Mouse (Mus musculus) midbrain, embryonic 13.5 days (tissue): ENCODE results near the gene Tmem88b. TPM values are rescaled to one million over a fixed set of nuclear protein-coding genes. Genes with fewer than 3 reads are reported as not detected.

ENCODE experiments used
- ATAC-seq: fragments of 200-750 bp; cut with Nextera tagmentation; 2 replicates; pipeline ENCODE4 v1.8.0; 2017; ENCODE audit warnings: mild to moderate bottlenecking, moderate TSS enrichment, moderate library complexity
- H3K27ac ChIP-seq: fragments of 300-500 bp; sonication (generic); 2 replicates; pipeline ENCODE4 v1.5.1; 2015; ENCODE audit warnings: inconsistent platforms, mild to moderate bottlenecking, moderate library complexity
- H3K27me3 ChIP-seq: fragments of 300-500 bp; sonication (generic); 2 replicates; pipeline ENCODE4 v1.6.1; 2015; ENCODE audit warnings: mild to moderate bottlenecking, inconsistent platforms
- H3K36me3 ChIP-seq: fragments of 300-500 bp; sonication (generic); 2 replicates; pipeline ENCODE4 v1.6.1; 2015; ENCODE audit warnings: mild to moderate bottlenecking, inconsistent platforms
- H3K4me1 ChIP-seq: fragments of 300-500 bp; sonication (generic); replicated peaks from 2 replicates; pipeline ENCODE4 v1.6.1; 2015; ENCODE audit warnings: inconsistent platforms
- H3K4me2 ChIP-seq: fragments of 300-500 bp; sonication (generic); replicated peaks from 2 replicates; pipeline ENCODE4 v1.6.1; 2015; ENCODE audit warnings: moderate library complexity, mild to moderate bottlenecking, inconsistent platforms
- H3K4me3 ChIP-seq: fragments of 300-500 bp; sonication (generic); replicated peaks from 2 replicates; pipeline ENCODE4 v1.5.1; 2015; ENCODE audit warnings: mild to moderate bottlenecking, inconsistent platforms
- H3K9ac ChIP-seq: fragments of 300-500 bp; sonication (generic); replicated peaks from 2 replicates; pipeline ENCODE4 v1.6.1; 2015; ENCODE audit warnings: mild to moderate bottlenecking, inconsistent platforms
- H3K9me3 ChIP-seq: fragments of 300-500 bp; sonication (generic); 2 replicates; pipeline ENCODE4 v1.6.1; 2016; ENCODE audit warnings: mild to moderate bottlenecking, inconsistent platforms
- WGBS: fragments of 180-500 bp; shearing (Covaris S2); methylation state at CpG from one replicate; pipeline ENCODE4 v1.1.7; 2015; 5-methylcytosine and 5-hydroxymethylcytosine counted together
- polyA plus RNA-seq: library from polyadenylated mRNA; unstranded; fragments of >200 nt; fragmentation: Nextera tagmentation; extraction: Ambion mirVana; gene quantifications from 2 replicates; pipeline ENCODE4 v1.2.1, GENCODE M21; 2015

Tmem88b gene
- polyA plus RNA-seq, 1 experiment from 2014 or later, result 0.58 TPM

DNA sequence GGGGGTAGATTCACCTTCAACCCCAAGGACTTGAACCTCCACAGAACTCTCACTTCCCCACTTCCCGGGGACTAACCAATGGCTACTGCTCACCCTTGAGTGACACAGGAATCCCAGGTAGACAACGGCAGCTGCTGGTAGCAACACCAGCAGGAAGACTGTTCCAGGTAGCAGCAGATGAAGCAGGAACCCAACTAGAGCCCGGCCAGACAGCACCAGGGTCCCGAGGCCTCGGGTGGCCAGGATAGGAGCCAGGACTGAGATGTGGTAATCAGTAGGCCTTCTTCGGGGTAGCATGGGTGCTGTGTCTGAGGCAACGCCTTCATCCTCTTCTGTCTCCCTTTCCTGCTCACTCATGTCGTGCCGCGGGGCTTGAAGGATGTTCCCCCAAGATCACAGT lies 428 bp downstream of the Tmem88b start:
- WGBS, result 80% methylated on average over 10 of the region's 10 CpGs
- H3K36me3 ChIP-seq, result no peaks in the 10 kb centered on the region
- no peaks in the 10 kb centered on the region for H3K9me3 ChIP-seq
- H3K27me3 ChIP-seq, result no peaks in the 10 kb centered on the region
- H3K4me2 ChIP-seq, result 0 out of 2 replicates have a peak overlapping the region, but pooled peaks have one; percentile 1
- no peak overlapping the region for H3K4me3 ChIP-seq
- H3K27ac ChIP-seq, result no peak overlapping the region
- peaks cover 12% of the 10 kb centered on the region; the same call in 1 of the 2 replicates for H3K4me1 ChIP-seq
- ATAC-seq, result no peak
- H3K9ac ChIP-seq, result no peak overlapping the region; the same call in 1 of the 2 replicates

DNA sequence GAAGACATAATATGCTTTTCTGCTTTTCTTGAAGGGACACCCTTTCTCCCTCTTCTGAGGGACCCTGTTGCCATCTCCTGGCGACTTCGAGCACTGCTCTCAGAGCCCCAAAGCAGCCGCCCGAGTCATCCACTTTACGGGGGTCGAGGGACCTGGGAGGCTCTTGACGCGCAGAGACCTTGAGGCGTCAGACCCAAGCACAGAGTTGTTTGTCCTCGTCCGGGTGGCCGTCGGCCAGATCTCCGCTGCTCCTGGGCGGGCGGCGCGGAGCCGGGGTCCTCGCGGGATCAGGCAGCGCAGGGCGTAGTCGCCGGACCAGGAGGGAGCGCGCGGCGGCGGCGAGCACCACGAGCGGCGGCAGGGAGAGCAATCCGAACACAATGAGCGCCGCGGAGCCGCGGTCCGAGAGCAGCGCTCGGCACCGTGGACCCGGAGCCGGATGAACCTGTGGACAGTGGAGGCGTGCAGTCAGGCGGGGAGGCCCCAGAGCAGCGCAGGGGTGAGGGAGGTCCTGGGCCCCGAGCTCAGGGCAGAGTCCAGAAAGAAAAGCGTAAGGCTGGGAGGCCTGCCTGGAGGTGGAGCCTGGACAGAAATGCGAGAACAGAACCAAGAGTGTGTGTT lies 1.5 kb downstream of the Tmem88b start:
- no peaks in the 10 kb centered on the region for H3K36me3 ChIP-seq
- H3K9ac ChIP-seq, result peak overlapping the region; percentile 88
- ATAC-seq, result peak; percentile 90
- under 1% methylated on average over 51 of the region's 52 CpGs for WGBS
- no peaks in the 10 kb centered on the region for H3K27me3 ChIP-seq
- H3K4me2 ChIP-seq, result peak overlapping the region; percentile 76
- H3K4me1 ChIP-seq, result peaks cover 12% of the 10 kb centered on the region; the same call in 1 of the 2 replicates
- H3K4me3 ChIP-seq, result peak overlapping the region; percentile 58
- no peaks in the 10 kb centered on the region for H3K9me3 ChIP-seq
- H3K27ac ChIP-seq, result peak overlapping the region; percentile 88

- Histone ChIP-seq H3K4me2 (peak overlapping the region; percentile 76), H3K4me3 (peak overlapping the region; percentile 58), H3K9me3 (no peaks in the 10 kb centered on the region), H3K36me3 (no peaks in the 10 kb centered on the region), H3K27me3 (no peaks in the 10 kb centered on the region), H3K9ac (peak overlapping the region; percentile 88), H3K4me1 (peaks cover 12% of the 10 kb centered on the region; the same call in 1 of the 2 replicates), H3K27ac (peak overlapping the region; percentile 88)
- peak; percentile 65 for ATAC-seq
- WGBS, result 41% methylated on average over 16 of the region's 16 CpGs
These were observed 2.1 kb downstream of the Tmem88b start for GRCm38 (mm10) chr4:155783486-155784080.

DNA sequence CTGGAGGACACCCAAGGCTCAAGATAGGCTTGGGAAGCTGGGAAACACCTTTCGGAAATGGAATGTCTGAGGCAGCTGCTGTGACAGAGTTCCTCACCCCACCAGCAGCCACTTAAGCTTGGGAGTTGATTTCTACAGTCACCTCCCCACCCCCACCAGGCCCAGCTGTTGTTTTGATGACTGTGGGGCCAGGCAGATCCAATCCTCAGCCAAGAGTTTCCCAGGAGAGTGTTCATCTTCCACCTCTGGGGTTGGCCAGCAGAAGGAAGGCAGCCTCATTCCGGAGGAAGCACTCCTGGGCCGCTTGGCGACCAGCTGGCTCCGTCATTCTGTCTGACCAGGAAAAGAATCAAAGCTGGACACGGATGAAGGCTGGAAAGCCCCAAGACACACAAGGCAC lies 4.8 kb downstream of the Tmem88b start:
- no peak overlapping the region for H3K27ac ChIP-seq
- H3K4me1 ChIP-seq, result peaks cover 12% of the 10 kb centered on the region; the same call in 1 of the 2 replicates
- no peak for ATAC-seq
- H3K4me2 ChIP-seq, result no peak overlapping the region
- H3K27me3 ChIP-seq, result peaks cover 1% of the 10 kb centered on the region
- no peaks in the 10 kb centered on the region for H3K36me3 ChIP-seq
- no peak overlapping the region for H3K4me3 ChIP-seq
- no peak overlapping the region for H3K9ac ChIP-seq
- no peaks in the 10 kb centered on the region for H3K9me3 ChIP-seq
- WGBS, result 34% methylated on average over 6 of the region's 6 CpGs

- H3K9ac ChIP-seq, result no peak overlapping the region
- H3K27me3 ChIP-seq, result peaks cover 15% of the 10 kb centered on the region
- 79% methylated on average over 4 of the region's 4 CpGs for WGBS
- H3K4me1 ChIP-seq, result peaks cover 16% of the 10 kb centered on the region
- ATAC-seq, result no peak
- no peak overlapping the region for H3K4me2 ChIP-seq
- no peak overlapping the region for H3K27ac ChIP-seq
- H3K36me3 ChIP-seq, result no peaks in the 10 kb centered on the region
- H3K9me3 ChIP-seq, result no peaks in the 10 kb centered on the region
- H3K4me3 ChIP-seq, result no peak overlapping the region
These were observed 6.2 kb downstream of the Tmem88b start for GRCm38 (mm10) chr4:155779498-155779897.

- H3K4me1 ChIP-seq, result peaks cover 15% of the 10 kb centered on the region
- H3K27me3 ChIP-seq, result peaks cover 32% of the 10 kb centered on the region
- no peaks in the 10 kb centered on the region for H3K9me3 ChIP-seq
- no peak overlapping the region for H3K9ac ChIP-seq
- no peaks in the 10 kb centered on the region for H3K36me3 ChIP-seq
- ATAC-seq, result no peak
- no peak overlapping the region for H3K27ac ChIP-seq
- H3K4me2 ChIP-seq, result no peak overlapping the region
- no peak overlapping the region for H3K4me3 ChIP-seq
- 70% methylated on average over 2 of the region's 2 CpGs for WGBS
These were observed 7.9 kb downstream of the Tmem88b start for GRCm38 (mm10) chr4:155777816-155778215.

GRCm38 (mm10) chr4:155776704-155777335 lies 8.9 kb downstream of the Tmem88b start:
- 30% methylated on average over 2 of the region's 2 CpGs for WGBS

DNA sequence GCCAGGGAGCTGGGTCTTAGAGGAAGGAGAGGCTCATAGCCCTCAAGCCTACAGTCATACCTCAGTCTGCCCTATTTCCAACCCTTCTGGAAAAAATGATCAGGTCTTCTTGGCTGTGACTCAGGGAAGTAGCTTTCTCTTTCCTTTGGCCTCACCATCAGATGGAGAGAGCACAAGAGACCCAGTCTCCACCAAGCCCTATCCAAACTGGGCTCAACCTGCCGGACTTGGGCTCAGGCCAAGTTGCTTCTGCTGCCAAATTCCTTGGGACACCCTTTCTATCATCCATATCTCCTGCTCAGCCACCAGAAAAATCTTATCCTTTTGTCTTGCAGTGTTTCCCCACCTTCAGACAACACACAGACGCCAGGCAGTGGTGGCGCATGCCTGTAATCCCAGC lies 9.8 kb downstream of the Tmem88b start:
- H3K9ac ChIP-seq, result no peak overlapping the region
- no peaks in the 10 kb centered on the region for H3K9me3 ChIP-seq
- no peaks in the 10 kb centered on the region for H3K36me3 ChIP-seq
- no peak overlapping the region for H3K27ac ChIP-seq
- no peak overlapping the region for H3K4me2 ChIP-seq
- H3K4me3 ChIP-seq, result no peak overlapping the region
- WGBS, result 88% methylated on average over 3 of the region's 3 CpGs
- no peak for ATAC-seq
- peaks cover 52% of the 10 kb centered on the region for H3K27me3 ChIP-seq
- peaks cover 15% of the 10 kb centered on the region for H3K4me1 ChIP-seq

More at GRCm38 (mm10) chr4:155776704-155777335, 8.9 kb downstream of the Tmem88b start:
- H3K4me3 ChIP-seq, result no peak overlapping the region
- H3K4me1 ChIP-seq, result peaks cover 15% of the 10 kb centered on the region
- no peaks in the 10 kb centered on the region for H3K9me3 ChIP-seq
- no peak for ATAC-seq
- no peak overlapping the region for H3K9ac ChIP-seq
- H3K4me2 ChIP-seq, result no peak overlapping the region
- no peaks in the 10 kb centered on the region for H3K36me3 ChIP-seq
- H3K27me3 ChIP-seq, result peaks cover 42% of the 10 kb centered on the region
- H3K27ac ChIP-seq, result no peak overlapping the region

DNA sequence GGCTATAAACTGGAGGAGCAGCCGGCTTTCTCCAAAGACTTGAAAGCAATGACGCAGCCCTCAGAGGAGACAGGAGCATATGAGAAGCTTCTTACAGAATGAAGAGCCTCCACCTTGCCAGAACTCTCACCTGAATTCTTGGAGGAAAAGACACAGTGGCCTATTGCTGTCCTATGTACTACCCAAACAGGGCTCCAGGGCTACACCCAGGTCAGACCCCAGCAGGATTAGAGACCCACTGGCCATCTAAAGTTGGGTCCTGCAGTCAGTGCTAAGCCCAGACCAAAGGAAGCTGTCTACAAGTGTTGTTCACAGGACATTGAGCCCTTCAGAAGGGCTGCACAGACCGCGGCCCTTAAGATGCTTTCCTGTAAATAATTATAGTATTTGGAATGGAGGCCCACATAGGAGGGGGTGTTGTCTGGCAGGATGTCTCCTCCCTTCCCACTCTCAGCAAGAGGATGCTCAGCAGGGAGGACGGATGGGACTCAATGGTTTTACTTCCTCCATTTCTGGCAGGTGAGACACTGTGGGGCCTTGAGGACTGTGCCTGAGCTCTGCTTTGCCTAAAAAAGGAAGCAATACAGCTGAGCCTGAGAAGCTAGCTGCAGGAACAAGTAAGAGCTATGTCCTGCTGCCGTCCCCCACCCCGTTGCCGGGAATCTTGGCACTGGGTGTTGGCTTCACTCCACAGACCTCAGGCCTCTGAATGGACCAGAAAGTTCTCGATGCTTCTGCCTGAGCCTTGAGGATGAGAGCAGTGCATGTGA lies 10.5 kb downstream of the Tmem88b start:
- 71% methylated on average over 9 of the region's 9 CpGs for WGBS

DNA sequence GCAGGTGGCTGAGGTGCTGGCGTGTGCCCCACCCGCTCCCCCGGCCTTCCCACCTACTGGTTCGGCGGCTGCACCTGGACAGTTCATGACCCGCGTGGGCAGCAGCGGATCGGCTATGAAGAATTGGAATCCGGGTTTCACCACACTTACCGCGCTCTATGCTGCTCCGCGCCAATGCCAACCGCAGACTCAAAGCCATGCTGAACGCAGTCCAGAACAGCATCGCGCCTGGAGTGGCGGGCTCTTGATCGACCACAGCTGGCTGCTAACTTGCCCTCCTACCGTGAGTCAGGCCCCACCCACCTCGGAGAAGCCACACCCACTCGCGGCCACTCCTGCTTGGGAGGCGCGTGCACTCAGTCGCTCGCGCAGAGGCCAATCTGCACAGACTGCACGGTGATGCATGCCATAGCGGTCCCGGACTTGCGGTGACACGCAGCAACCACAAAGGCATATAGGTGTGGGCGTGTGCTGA lies 11.4 kb downstream of the Tmem88b start, which contains the start of gene Vwa1:
Gene Vwa1 (minus strand): TSS at position 419 of the 475 bp plus-strand sequence.
- peak within 1 kb of the TSS; percentile 38 for H3K4me3 ChIP-seq
- no peaks in the 10 kb centered on the region for H3K9me3 ChIP-seq
- peaks cover 55% of the 10 kb centered on the region for H3K27me3 ChIP-seq
- H3K36me3 ChIP-seq, result no peaks in the 10 kb centered on the region
- peak within 1 kb of the TSS; percentile 54 for H3K9ac ChIP-seq
- peaks cover 27% of the 10 kb centered on the region for H3K4me1 ChIP-seq
- peak within 1 kb of the TSS; percentile 61 for H3K4me2 ChIP-seq
- peak; percentile 75 for ATAC-seq
- WGBS, result 4% methylated on average over 35 of the region's 35 CpGs
- peak within 1 kb of the TSS; percentile 27 for H3K27ac ChIP-seq

More for the DNA sequence above, 10.5 kb downstream of the Tmem88b start:
- Histone ChIP-seq H3K4me1 (peaks cover 21% of the 10 kb centered on the region), H3K4me3 (peak overlapping the region; percentile 38), H3K9me3 (no peaks in the 10 kb centered on the region), H3K27ac (peak overlapping the region; percentile 27), H3K9ac (peak overlapping the region; percentile 54; the same call in 1 of the 2 replicates), H3K36me3 (no peaks in the 10 kb centered on the region), H3K4me2 (peak overlapping the region; percentile 61), H3K27me3 (peaks cover 55% of the 10 kb centered on the region)
- ATAC-seq, result no peak

DNA sequence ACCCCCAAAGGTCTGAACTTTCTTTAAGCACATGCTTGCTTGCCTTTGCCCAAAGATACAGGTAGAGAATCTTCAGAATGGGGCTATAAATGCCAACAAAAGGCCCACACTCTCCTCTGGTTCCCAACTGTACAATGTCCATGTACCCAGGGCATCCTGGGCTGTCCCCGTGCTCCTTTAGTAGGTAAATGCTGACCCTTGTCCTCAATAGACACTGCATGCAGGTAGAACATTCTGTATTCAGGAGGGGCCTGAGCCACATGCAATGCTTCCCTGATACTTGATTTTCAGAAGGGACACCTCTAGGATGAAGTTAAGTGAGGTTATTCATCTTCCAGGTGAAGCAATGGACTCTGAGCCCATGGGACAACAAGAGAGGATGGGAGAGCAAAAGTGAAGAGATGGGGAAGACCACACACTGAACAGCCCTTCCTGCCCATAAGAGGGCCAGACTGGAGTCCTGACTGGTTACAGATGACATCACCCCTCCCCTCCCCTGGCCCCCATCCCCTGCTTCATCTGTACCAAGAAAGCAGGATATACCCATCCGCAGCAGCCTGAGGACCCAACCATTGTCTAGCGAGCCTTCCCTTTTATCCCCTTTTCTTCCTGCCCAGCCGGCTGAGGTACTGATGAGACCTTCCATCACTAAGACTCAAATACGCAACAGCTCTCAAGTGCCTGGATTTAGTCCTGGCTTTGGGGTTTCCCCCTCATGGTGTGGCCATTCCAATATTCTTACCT lies 12.2 kb downstream of the Tmem88b start:
- WGBS, result 36% methylated on average over 5 of the region's 5 CpGs
- Histone ChIP-seq H3K27me3 (peaks cover 55% of the 10 kb centered on the region), H3K36me3 (no peaks in the 10 kb centered on the region), H3K4me2 (peak overlapping the region; percentile 61), H3K9me3 (no peaks in the 10 kb centered on the region), H3K9ac (no peak overlapping the region), H3K27ac (no peak overlapping the region), H3K4me1 (peaks cover 28% of the 10 kb centered on the region), H3K4me3 (peak overlapping the region; percentile 38)
- ATAC-seq, result no peak
